Mouse (Mus musculus) liver, postnatal 0 days (tissue): Measurements from ENCODE around the gene Olfr688.

Experiments used
- CTCF ChIP-seq: sonication (generic); IDR thresholded peaks from 2 replicates; pipeline ENCODE4 v1.5.1; 2016; ENCODE audit warnings: antibody characterized with exemption, low read depth
- EP300 ChIP-seq: IDR thresholded peaks from 2 replicates; pipeline ENCODE4 v1.6.1; 2016; ENCODE audit warnings: antibody characterized with exemption, low read depth, mild to moderate bottlenecking

GRCm38 (mm10) chr7:105256656-105257055 lies 31.2 kb upstream of the Olfr688 start:
- TF ChIP-seq CTCF (peak; percentile 61), EP300 (no peak)
